Mouse (Mus musculus) bone marrow macrophage, adult 2 months (primary cell): Measurements from ENCODE around the gene Zfand2a. TPM values are rescaled to one million over a fixed set of nuclear protein-coding genes. Genes with fewer than 3 reads are reported as not detected.

Experiments used
- H3K27ac ChIP-seq: 2 replicates; pipeline ENCODE4 v1.5.1; 2012; ENCODE audit warnings: low read depth, low read length; ENCODE audit not compliant: insufficient read depth
- H3K4me1 ChIP-seq: 2 replicates; pipeline ENCODE4 v1.6.1; 2012; ENCODE audit warnings: low read length; ENCODE audit not compliant: control insufficient read depth, insufficient read depth
- H3K4me3 ChIP-seq: 2 replicates; pipeline ENCODE4 v1.5.1; 2012; ENCODE audit warnings: mild to moderate bottlenecking, low read length, moderate library complexity; ENCODE audit not compliant: insufficient read depth
- CTCF ChIP-seq: IDR thresholded peaks from 2 replicates; pipeline ENCODE4 v1.5.1; 2012; ENCODE audit warnings: low read depth, mild to moderate bottlenecking, low read length, moderate library complexity
- POLR2A ChIP-seq: IDR thresholded peaks from 2 replicates; pipeline ENCODE4 v1.6.1; 2012; ENCODE audit warnings: mild to moderate bottlenecking, low read depth, low read length, borderline replicate concordance
- polyA plus RNA-seq: library from polyadenylated mRNA; stranded (reverse); fragments of >200 nt; gene quantifications from 2 replicates; pipeline ENCODE4 v1.2.4, GENCODE M21; 2012; ENCODE audit not compliant: missing spikeins, insufficient read depth, insufficient read length

Zfand2a gene
- polyA plus RNA-seq, 1 experiment, result 38.1 TPM

DNA sequence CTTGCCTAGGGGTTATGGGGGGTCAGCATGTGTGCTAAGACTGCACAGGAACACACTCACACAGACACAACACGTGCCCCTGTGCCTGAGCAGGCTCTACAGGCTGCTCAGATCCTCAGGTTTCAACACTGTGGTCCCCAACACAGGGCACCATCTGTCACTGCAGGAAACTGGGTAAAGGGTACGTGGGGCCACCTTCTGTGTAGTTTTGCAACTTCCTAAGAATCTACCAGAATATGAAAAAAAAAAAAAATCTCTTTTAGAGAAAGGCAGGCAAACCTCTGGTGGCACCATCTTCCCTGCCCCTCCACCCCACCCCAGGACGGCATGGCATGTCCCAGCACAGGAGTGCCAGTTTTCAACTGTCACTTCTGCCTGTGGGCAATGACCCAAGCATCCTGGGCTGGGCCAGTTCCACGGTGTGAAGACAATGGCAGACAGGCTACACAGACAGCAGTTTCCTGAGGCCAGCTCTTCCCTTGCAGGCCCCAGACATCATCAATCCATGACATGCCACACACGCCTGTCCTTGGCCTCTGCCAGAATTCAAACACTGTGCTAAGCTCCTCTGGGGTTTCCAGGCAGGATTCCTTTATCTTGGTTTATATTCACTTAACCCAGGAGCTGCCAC is 35.1 kb downstream of the Zfand2a start:
- Histone ChIP-seq H3K4me3 (no peak overlapping the region), H3K27ac (peak overlapping the region; percentile 55), H3K4me1 (peaks cover 31% of the 10 kb centered on the region)
- TF ChIP-seq CTCF (no peak), POLR2A (no peak)

DNA sequence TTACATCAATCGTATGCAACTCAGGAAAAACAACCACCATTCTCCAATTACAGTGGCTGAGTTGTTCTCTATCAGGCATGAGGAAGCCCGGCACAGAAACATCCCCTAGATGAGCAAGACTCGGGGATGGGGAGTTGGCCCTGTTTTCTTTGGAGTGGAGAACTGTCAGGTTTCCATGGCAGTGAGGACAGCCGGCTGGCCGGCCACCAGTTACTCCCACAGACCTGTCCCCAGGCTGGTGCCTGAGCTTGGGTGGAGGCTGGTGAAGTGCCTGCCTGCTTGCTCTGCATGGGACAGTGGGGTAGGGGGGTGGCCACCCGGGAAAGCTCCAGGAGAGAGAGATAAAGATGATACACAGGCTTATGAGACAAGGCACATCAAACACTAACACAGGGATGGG is 36.3 kb downstream of the Zfand2a start:
- no peak for TF ChIP-seq POLR2A
- Histone ChIP-seq H3K4me3 (no peak overlapping the region), H3K27ac (no peak overlapping the region), H3K4me1 (peaks cover 26% of the 10 kb centered on the region)

DNA sequence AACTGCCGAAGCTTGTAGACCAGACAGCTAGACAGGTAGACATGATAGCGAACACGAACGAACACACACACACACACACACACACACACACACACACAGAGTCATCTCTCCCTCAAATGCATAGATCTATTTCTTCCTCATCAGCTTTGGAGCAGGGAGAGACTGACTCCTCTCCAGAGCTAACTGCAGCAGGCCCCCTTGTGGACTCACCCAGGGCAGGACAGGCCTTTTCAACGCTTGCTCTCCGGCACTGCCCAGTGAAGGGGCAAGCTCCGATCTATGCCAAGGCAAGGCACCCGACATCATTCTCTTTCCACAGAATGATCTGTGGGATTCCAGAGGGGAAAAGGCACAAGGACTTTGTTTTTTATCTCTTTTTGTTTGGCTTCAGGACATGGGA is 39.1 kb downstream of the Zfand2a start:
- H3K4me3 ChIP-seq, result no peak overlapping the region
- no peak overlapping the region for H3K27ac ChIP-seq
- peaks cover 19% of the 10 kb centered on the region for H3K4me1 ChIP-seq
- no peak for TF ChIP-seq POLR2A
- no peak for TF ChIP-seq CTCF

DNA sequence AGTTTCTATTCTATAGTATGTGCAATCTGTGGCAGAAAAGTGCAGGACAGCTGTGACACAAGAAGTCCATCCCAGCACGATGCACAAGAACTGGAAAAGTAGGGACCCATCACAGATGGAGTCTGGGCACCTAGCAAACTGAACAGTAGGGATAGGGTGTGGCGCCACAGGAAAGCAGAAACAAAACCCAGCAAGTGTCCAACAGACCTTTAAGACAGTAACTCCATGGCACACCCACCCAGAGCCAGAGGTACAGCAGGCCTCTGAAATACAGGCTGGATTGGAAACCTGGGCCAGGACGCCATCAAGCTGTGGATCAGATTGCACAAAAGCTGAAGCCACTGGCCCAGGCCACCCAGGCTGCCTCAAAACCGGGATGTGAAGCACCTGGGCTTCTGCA is 41.4 kb downstream of the Zfand2a start:
- Histone ChIP-seq H3K27ac (no peak overlapping the region), H3K4me1 (peaks cover 18% of the 10 kb centered on the region), H3K4me3 (no peak overlapping the region)
- TF ChIP-seq POLR2A, result no peak
- no peak for TF ChIP-seq CTCF

DNA sequence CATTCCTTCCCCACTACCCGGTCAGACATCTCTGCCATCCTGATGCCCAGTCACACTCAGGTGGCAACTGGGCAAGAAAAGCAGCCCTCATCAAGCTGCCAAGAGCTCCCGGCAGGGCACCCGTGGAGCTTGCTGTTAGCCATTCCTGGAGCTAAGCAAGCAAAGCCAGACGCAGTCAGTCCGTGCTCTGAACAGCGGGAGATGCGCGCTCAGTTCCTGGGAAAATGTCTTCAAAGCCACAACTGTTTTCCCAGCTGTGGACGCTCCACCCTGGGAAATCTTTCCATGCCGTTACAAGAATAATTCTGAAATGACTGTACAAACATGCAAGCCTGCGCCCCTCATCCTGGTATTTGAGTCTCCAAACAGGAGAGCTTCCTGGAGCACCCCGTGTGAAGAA is 41.9 kb downstream of the Zfand2a start:
- Histone ChIP-seq H3K4me1 (peaks cover 22% of the 10 kb centered on the region), H3K27ac (no peak overlapping the region), H3K4me3 (no peak overlapping the region)
- TF ChIP-seq CTCF (no peak), POLR2A (no peak)

DNA sequence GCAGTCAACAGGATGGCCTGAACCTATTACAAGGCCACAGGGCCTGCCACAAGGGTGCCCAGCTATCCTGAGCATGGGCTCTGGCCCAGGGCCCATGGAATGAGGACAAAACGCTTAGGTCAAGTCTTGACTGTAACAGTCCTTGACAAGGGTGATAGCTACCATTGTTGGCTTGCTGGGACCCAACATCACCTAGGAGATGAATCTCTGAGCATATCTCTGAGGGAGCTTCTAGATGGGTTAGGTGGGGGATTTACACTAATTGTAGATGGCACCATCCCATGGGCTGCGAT is 42.7 kb downstream of the Zfand2a start:
- TF ChIP-seq POLR2A, result no peak
- TF ChIP-seq CTCF, result no peak
- Histone ChIP-seq H3K27ac (no peak overlapping the region), H3K4me1 (peaks cover 25% of the 10 kb centered on the region), H3K4me3 (no peak overlapping the region)

DNA sequence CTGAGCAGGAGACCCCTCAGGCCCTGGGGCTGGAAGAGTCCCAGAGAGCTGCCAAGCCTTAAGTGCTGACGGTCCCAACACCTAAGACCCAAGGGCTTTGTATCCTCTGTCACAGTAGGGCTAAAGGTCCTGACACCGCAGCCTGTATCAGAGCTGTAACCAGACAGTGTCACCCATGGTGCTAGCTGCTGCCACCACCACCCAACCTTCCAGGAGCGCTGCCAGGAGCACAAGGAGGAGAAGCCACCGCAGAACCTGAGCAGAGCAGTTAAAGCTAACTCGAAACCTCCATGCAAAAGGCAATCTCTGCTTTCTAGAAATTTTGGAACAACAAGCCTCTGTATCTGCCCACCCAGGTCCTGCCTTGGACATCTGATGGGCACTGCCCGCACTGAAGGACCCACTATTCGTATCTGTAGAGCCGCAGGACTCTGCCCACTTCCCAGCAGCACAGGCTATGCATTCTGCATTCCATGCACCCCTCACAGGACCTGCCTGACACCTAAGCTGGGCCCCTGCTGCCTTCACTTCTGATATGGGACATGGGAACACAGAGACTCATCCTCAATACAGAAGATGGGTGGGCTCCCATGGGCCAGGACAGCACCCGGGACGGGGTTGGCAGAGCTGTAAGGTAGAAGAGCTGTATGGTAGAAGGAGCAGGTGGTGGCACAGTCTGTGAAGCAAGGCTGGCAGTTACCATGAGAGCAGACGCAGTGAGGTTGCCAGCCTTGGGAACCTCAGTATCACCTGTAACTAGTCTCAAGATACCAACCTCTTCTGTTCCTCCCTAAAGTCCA is 43.2 kb downstream of the Zfand2a start:
- H3K4me1 ChIP-seq, result peaks cover 25% of the 10 kb centered on the region
- TF ChIP-seq CTCF (no peak), POLR2A (no peak)
- no peak overlapping the region for H3K4me3 ChIP-seq
- no peak overlapping the region for H3K27ac ChIP-seq

DNA sequence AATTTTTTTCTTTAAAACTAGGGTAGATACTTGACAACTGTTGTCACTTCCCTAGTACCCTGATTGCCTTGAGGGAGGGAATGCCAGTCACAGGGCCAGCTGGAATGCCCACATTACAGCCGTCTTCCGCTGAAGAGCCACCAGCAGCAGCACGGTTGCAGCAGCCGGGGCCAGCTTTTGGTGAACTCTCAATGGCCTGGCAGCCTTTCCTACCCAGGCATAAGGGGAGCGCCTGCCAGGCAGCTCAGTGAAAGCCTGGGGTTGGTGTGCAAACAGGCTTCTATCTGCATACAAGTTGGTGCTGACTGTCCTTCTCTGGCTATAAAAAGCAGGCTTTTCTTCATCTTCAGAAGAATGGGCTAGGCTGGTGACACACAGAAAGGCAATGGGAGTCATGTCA is 43.9 kb downstream of the Zfand2a start:
- no peak for TF ChIP-seq CTCF
- no peak for TF ChIP-seq POLR2A
- no peak overlapping the region for H3K27ac ChIP-seq
- no peak overlapping the region for H3K4me3 ChIP-seq
- H3K4me1 ChIP-seq, result peaks cover 25% of the 10 kb centered on the region

DNA sequence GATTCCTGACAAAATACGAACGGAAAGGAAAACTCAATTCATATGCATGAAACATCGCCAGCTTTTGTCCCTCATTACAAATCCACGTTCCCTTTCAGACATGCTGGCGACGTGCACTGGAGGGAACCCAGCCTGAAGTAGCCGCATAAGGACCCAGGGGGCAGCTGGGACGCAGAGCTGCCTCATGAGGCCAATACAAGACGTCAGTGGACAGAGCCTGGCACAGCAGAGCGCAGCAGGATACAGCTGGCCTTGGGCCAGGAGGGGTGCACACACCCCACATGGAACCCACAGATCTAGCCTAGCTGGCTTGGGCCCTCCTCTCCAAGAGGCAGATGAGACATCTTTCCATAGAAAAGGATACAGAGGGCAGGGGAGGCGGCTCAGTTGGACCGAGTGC is 45.9 kb downstream of the Zfand2a start:
- Histone ChIP-seq H3K4me1 (peaks cover 39% of the 10 kb centered on the region), H3K4me3 (no peak overlapping the region), H3K27ac (peak overlapping the region; percentile 93)
- TF ChIP-seq POLR2A, result no peak
- no peak for TF ChIP-seq CTCF

DNA sequence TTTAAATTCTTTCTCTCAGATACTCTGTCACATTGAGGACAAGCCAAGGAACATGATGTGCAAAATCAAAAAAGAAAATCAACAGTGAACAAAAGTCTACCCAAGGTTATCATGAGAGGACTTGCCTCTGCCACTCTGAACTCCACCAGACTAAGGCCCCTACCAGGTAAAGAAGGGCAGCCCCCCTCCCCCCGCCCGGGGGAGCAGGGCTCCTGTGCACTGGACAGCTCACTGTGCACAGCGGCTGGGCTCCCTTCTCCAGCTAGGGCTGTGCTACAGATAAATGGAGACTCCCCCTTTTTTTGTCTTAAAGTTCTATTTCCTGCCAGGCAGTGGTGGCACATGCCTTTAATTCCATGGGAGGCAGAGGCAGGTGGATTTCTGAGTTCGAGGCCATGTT is 46.6 kb downstream of the Zfand2a start:
- peak overlapping the region; percentile 93 for H3K27ac ChIP-seq
- TF ChIP-seq POLR2A, result no peak
- no peak for TF ChIP-seq CTCF
- H3K4me3 ChIP-seq, result no peak overlapping the region
- peaks cover 43% of the 10 kb centered on the region for H3K4me1 ChIP-seq
